Mouse (Mus musculus) cortical plate, adult 2 months (tissue): ENCODE data around the gene Gm19426.

Source experiments
- CTCF ChIP-seq: fragments of 200-500 bp; IDR thresholded peaks from 2 replicates; pipeline ENCODE4 v1.5.1; 2011; ENCODE audit warnings: mild to moderate bottlenecking, control low read depth, low read length; ENCODE audit not compliant: insufficient read depth; ENCODE audit errors: extremely low read depth
- POLR2A ChIP-seq: fragments of 200-500 bp; IDR thresholded peaks from 2 replicates; pipeline ENCODE4 v1.6.1; 2011; ENCODE audit warnings: mild to moderate bottlenecking, low read length, control low read depth; ENCODE audit not compliant: insufficient read depth; ENCODE audit errors: extremely low read depth

DNA sequence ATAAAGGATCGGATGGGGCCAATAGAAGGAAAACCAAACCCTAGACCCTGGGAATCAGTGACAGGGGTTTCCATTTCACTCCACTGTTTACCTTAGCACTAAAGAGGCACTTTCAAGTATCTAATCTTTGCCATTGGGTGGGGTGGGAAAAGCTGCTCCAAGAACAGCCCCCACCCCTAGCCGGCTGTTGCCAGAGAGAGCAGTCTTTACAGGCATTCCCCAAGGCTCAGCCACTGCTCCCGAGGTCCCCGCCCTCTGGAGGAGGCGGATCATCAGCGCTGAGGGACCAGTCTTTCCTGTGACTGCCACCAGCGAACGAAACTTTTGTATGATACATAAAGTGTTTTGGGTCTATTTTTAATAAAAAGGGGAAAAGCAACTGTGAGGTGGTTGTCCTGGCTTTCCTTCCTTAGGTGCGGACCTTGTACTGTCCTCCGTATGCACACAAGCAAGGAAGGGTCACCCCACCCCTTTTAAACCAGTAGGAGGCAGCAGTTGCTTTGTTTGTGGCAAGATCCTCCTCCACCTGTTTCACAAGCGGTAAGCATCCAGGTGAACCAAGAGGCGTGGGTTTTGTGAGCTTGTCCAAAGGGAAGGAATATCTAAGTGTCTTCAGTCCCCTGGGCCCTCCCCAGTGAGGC is 5.1 kb downstream of the Gm19426 start:
- TF ChIP-seq POLR2A (no peak), CTCF (peak; percentile 15; the same call in 1 of the 2 replicates)
